Mouse (Mus musculus): ENCODE data around the gene 1700025G04Rik.
A peak's percentile ranks its signal among the peaks of the same experiment; 100 is the strongest.

Gene 1700025G04Rik

DNA sequence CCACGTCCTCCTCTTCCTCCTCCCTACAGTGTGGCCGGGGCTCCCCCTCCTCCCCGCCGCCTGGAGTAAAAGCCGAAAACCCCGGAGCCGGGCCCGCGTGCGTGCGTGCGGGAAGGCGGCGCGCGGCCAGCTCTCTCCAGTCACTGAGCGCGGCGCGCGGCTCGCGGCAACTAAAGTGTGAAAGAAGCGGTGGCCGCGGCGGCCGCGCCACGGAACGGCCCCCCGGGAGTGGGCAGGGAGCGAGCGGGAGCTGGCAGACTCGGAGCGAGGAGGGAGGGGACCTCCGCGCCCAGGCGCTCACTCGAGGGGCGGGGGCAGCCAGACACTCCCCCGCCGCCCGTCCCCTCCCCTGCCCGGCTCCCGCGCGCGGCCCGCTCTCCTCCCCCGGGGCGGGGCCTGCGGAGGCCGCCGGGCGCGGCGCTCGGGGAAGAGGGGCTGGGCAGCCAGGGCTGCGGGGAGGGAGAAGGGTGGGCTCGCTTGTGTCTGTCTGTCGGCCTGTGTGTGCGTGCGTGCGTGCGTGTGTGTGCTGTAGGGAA lies at the start of gene 1700025G04Rik:
TSS of gene 1700025G04Rik (minus strand) at position 108 of the 536 bp plus-strand sequence.
- DNase-seq (ENCODE audit: low spot score) = peak; percentile 82

DNA sequence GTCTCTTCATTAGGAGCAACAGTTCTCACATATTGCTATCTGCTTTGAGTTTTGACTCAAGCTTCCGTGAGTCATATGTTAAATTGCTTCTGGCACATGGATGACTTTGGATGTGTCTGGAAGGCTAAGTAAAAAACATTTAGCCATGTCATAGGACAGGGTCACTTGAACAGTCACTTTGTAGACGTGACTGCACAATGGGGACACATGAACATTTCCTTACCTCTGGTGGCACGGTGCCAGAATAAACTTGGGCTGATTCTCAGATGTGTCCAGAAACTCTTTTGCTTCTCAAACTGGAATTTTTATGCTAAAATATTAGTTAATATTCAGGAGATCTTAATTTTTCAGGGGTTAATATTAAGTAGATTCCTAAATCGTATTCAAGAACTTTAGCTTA lies 49.6 kb upstream of the 1700025G04Rik start:
- DNase-seq (ENCODE audit: low spot score) = no peak

DNA sequence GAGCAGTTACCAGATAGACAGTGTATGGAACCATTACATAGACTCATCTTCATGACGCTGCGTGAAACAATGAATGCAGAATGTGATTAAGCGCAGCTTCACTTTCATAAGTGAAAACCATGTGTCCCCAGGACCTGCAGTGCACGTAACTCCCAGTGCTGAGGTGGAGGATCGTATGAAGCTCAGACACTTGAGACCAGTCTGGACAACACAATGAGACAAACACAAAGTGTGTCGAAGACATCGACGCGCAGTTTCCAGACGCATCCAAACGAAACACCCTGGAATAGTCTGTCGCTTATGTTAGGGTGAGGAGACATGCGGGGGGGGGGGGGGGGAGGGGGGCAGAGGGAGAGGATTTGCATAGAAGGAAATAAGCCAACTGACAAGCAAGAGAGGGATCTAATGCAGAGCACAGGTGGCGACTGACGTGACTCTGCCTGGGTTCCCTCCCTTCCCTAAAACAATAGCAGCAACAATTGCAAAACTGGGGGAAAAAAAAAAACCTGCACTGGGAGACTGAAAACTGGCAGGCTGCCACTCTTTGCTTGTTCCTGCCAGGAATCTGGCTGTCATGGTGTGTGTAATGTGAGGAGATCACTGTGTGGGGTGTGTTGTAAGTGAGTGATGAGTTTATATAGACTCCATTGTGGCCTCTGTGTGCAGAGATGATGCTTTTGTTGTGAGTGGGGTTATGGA lies 40.3 kb upstream of the 1700025G04Rik start:
- no peak for DNase-seq (ENCODE audit: low spot score)

DNA sequence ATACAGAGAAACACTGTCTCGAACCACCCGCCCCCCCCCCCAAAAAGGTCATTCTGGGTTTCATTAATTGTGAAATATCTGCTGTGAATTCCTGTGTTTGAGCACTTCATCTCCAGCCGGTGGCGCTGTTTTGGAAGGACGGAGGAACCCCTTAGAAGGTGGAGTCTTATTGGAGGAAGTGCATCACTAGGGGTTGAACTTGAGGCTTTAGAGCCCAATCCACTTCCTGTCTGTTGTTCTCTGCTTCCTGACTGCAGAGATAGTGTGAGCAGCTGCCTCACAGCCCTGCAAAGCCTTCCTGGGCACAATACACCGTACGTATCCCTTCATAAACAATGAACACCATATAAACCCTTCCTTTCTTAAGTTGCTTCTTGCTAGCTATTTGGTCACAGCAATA lies 35.5 kb upstream of the 1700025G04Rik start:
- DNase-seq (ENCODE audit: low spot score) = no peak

DNA sequence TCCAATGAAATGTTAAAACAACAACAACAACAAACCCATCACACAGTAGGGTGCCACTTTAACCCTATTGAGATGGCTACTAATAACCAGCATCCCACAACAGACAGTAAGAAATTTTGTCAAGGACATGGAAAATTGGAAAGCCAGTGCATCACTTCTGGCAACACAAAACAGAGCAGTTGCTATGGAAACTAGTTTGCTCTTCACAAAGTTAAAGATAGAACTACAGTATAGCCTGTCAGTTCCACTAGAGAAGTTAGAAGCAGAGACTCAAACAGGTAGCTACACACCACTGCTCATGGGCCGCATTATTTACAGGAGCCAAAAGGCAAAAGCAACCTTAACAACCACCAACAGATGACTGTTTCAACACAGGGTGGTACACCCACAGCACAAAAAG lies 20.2 kb upstream of the 1700025G04Rik start:
- no peak for DNase-seq (ENCODE audit: low spot score)

DNA sequence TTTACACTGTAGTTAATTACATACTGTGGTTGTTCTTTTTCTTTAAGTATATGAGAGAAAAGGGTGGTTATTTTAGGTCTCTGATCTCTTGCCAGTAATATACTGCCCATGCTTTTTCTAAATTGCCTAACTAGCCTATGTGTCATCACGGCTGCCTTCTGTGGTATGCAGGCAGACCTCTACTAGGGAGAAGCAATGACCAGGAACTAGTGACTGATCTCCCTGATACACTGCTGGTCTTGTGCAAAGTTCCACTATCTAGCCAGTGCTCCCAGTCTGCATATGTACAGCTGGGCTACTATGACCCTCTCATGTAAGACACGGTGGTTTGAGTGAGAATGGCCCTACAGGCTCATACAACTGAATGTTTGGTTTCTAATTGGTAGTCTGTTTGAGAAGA lies 16.2 kb upstream of the 1700025G04Rik start:
- no peak for DNase-seq (ENCODE audit: low spot score)

DNA sequence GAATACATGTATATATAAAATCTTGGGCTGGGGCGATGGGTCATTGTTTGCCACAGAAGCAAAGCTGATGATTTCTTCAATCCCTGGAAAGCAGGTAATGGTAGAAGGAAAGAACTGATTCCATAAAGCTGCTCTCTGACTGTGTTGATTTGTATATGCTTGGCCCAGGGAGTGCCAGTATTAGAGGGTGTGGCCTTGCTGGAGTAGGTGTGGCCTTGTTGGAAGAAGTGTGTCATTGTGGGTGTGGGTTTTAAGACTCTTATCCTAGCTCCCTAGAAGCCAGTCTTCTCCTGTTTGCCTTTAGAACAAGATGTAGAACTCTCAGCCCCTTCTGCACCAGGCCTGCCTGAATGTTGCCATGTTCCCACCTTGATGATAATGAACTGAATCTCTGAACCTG lies 15.3 kb upstream of the 1700025G04Rik start:
- no peak for DNase-seq (ENCODE audit: low spot score)

DNA sequence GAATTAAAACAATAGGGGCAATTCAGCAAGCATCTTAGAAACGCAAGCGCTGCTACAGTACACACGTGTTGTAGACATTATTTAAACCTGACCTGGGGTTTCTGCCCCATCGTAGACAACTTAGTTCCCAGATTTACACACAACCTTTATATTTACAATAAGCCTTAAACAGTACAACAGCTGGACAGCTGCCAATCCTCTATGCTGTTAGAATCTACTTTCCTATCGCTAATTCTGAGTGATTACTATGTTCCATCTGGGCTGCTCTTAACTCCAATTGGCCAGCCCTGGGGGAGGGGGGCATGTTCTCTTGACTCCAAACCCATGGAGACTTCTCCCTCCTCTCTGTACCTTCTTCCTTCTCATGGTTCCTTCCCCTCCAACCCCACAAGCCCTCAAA lies 11.8 kb upstream of the 1700025G04Rik start:
- no peak for DNase-seq (ENCODE audit: low spot score)

DNA sequence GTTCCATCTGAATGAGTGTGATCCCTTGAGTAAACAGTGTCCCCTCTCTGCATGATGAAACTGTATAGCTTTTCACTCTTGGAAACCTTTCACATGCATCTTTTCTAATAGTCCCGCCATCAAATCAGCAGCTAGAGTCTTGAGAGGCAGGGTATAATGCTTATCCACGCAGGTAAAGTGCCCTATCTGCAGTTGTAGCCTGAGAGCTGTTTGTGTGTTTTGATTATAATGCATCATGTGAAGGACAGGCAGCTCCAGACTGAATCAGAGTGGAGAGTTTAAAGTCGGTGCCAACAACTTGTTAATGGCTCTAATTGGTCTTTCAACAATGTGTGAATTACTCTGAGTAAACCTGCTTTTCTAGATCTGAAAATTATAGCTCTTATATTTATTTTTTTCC lies 6.1 kb upstream of the 1700025G04Rik start:
- no peak for DNase-seq (ENCODE audit: low spot score)

DNA sequence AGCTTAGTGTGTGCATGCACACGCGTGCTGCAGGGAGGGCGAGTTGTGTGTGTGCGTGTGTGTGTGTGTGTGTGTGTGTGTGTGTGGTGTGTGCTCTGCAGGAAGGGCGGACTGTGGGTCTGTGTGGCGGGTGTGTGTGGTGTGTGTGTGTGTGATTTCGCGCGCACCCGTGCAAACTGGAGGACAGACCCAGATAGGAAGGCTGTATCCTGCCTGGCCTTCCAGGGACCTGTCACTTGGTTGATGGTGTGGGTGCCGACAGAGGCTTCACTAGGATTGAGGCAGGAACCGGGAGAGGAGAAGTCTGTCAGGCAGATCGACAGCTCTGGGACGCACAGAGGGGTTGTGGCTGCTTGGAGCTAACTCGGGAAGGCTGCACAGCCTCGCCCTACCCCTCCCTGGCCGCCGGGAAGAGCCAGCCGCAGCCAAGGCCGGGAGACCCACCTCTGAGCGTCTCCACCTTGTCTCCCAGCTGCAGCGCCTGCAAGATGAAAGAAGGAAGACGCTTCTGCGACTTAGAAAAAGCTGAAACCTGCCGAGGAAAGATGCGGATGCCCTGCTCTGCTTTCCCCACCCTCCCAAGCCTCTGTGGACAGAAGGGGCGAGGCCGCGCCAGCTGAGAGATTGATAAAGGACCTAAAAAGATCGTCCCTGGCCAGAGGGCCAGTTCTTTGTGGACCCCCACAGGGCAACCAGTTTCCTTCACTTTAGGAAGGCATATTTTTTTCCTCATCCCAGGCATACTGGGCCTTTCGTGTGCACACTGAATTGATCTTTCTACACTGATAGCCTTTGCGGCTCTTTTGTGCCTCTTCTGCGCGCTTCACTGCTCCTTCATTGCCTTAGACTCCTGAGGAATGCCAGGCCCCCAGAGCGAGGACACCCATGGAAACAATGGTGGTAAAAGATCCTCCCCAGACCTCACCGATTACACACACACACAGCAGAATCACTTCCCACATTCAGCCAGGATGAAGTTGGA lies 930 bp upstream of the 1700025G04Rik start:
- DNase-seq (ENCODE audit: low spot score) = peak; percentile 17

DNA sequence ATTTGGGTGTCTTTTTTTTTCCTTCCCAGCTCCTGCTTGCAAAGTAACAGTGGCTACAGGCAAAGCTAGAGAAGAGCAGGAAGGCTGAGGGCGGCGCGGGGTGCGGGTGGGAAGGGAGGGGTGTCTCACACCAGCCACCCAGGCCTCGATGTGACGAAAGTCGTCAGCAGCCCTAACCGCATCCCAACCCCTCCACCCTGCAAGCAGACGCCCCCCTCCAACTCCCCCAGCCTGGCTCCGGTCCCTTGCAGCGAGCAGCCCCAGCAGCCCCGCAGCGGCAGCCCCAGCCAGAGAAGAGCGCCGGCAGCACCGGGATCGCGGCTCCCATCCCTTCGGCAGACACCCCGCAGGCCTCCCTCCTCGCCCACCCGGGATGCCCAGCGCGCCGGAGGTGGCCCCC lies 399 bp downstream of the 1700025G04Rik start:
- peak; percentile 11 for DNase-seq (ENCODE audit: low spot score)

DNA sequence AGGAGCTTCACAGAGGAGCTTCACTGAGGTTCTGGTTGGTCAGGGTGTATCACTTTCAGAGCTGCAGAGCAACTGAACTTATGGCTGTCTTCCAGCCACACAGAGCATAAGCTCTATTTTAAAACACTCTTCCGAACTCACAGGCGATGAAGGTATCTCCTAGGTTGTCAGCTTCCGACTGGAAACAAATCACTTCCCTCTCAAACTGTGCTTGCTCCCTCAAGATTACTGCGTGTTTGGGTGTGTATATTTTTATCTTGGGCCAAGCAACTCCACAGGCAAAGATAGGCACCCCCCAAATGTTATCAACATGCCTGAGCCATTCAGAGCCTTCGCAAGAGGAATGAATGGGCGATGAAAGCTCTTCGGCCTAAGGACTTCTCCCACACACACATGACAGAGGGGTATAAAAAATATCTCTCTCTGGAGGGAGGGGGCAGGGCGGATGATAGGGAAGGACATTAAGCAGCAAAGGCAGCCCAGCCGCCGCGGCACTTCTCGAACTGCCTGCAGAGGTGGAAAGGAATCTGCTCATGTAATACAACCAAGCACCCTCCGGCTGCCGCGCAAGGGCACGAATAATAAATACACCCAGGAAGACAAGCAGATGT lies 1.0 kb downstream of the 1700025G04Rik start:
- DNase-seq (ENCODE audit: low spot score) = peak; percentile 12

DNA sequence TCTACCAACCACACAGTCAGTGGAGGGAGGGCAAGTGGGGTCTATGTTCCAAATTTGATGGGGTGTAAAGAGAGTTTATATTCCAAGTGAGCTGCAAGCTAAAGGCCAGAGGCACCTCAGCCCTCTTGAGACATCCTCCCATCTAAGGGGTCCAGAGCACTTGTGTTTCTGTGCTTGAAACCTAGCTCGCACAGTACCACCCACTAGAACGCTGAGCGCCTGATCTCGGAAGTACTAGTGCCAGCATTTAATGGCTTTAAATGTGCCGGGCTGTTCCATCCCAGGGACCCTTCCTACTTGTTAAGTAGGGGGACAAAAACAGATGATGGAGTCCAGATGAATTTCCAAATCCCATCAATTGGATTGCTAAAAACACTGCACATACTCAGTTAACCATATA lies 1.9 kb downstream of the 1700025G04Rik start:
- no peak for DNase-seq (ENCODE audit: low spot score)

DNA sequence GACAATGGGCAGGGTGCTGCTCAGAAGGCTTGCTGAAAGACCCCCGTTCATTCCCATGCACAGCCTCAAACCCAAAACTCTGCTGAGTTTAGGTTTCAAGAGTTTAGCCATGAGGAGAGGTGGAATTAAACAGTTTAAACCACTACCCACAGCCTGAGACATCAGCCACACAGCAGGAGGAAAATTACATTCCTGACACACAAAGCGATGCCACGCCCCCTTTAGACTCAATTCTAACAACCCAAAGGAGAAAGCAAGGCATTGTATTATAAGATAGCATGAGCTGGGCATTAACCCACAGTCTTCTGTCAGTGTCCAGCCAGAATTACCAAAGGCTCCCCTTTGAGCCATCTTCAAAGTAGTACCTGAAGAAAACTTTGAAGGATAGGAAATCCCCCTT lies 3.0 kb downstream of the 1700025G04Rik start:
- DNase-seq (ENCODE audit: low spot score) = no peak

DNA sequence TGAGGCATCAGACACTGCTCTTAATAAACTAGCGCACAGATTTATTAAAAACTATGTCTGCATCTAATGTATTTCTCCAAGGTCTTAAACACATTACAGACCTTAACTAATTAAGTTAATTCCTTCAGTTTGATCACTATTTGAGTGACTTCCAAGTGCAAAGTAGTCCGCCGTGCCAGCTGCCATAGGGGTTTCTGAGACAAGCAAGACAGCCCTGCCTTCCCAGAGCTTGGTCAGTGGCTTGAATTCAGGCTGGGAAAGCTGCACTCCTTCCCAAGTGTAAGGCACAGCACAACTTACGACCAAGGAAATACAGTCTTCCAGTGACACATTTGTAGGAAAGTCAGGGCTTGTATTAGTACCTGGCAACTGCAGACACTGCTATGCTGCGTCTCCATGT lies 4.4 kb downstream of the 1700025G04Rik start:
- no peak for DNase-seq (ENCODE audit: low spot score)

DNA sequence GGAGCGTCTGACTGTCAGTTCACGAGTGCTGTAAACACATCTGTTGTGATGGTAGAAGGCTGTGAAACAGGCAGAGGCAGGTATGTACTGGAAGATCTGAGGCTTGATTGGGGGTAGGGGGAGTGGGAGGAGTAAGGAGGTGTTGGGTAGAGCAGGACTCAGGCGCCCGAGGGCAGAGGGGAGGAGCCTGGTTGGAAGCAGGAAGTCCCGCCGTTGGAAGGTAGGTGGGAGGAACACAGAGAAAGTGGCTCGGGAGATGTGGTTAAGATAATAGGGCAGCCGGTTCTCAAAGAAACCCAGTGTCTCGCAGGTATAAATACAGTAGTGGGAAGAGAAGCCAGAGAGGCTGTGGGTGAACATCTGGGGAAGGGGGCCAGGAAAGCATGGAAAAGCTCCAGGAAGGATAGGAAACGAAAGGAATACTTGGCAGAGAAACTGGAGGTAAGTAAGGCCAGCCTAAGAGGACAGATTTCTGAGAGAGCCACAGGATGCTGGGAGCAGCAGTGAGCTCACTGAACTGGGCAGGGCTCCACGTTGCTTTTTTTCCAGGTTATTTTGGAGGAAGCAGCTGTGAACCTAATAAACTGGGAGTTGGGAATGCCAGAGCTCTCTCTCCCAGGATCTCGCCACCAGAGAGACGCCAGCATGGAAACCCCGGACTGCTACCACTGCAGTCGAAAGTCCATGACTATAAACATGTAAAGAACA lies 5.1 kb downstream of the 1700025G04Rik start:
- DNase-seq (ENCODE audit: low spot score) = peak; percentile 5

DNA sequence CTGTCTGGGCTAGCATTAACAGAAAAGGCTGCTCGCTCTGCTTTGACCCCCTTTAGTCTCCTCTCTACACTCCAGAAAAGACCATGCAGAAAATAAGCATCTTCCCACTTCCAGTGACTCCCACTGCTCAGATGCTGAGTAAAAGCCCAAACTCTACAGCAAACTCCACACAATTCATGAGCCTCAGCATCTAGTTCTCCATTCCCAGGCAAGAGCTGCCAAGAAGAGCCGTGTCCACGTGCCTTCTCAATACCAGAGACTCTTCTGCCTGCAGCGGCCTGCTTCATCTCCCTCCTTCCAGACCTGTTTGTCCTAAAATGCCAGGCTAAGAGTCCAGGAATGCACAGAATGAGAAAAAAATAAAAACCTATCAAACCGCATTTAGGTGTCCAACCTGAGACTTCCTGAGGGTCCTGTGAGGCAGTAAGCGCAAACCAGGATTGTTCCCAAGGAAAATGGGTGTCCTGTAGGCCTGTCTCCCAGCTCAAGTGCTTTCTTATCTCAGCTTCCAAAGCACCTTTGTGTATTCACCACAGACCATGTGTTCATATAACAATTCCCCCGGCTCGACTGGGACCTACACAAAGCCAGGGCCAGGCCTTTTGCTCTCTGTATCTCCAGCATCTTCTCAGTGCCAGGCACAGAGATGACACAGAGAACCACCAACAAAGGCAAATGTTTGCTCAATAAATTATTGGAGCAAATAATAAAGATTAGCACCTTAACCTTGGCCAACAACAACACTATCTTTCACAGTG lies 7.8 kb downstream of the 1700025G04Rik start:
- DNase-seq (ENCODE audit: low spot score) = no peak

DNA sequence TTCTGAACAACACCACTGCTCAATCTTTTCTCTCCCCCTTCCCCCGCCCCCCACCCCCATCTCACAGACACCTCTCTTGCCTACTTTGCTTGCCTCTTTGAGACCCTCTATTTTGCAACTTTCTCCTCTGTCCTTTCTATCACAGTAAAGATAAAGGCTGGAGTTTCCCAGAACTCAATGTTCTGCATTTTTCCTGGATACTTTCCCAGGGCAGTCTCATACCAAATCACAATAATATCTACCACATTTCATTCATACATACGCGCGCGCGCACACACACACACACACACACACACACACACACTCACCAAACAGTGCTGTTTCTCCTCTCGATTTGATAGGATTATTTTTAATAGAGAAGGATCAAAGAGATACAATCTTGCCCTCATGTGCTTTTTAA lies 8.8 kb downstream of the 1700025G04Rik start:
- no peak for DNase-seq (ENCODE audit: low spot score)

DNA sequence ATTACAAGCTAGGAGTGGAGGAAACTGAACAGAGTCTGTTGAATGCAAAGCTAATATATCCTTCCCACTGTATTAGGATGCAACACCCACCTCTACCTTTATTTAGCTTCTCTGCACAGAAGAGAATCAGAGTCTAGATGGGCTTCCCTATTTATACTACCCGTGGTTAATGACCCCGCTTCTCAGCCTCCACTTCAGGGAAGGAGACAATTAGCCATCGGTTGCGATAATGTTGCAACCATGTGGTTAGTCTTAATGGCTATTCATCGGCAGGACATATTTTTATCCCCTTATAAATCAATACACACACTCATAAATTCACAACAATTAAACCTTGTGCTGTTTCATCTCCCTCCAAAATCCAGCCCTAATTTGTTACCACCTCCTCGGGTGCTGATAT lies 9.7 kb downstream of the 1700025G04Rik start:
- no peak for DNase-seq (ENCODE audit: low spot score)

DNA sequence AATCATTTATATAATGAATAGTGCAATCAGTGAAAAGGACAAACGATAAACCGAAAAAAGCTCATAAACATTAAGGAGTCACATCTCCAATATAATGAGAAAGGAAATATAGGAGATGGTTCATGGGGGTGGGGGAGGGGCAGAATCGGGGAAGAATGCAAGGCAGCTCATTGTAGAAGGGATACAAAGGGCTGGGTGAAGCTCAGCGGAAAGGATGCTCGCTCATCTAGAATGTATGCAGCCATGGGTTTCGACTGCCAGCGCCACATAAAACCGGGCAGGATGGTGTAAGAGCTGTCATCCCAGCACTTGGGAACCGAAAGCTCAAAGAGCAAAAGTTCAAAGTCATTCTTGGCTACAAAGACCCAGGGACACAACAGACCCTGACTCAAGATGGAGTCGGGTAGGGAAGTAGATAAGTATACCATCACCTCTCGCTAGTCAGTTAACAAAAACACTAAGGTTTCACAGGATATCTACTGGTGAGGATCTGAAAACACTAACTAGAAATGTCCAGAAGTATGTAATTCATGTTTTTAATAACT lies 12.7 kb downstream of the 1700025G04Rik start:
- no peak for DNase-seq (ENCODE audit: low spot score)

Measured in ovary, adult 18-20 months (tissue).